Mouse (Mus musculus) cerebellum, adult 11 months (tissue): ENCODE data around the gene Idi1.
A peak's percentile ranks its signal among the peaks of the same experiment; 100 is the strongest.
"Not testable (repeated sequence)": the region's sequence is repeated elsewhere in the genome, so short reads cannot be mapped to it uniquely, and the experiment has no call there.

ENCODE experiments used
- DNase-seq: peaks from one replicate; pipeline ENCODE4 v3.0.0; 2022

Idi1 gene

GRCm38 (mm10) chr13:8885445-8886184 is at the start of gene Idi1:
Gene Idi1, plus strand, starts transcription at chr13:8885501.
- peak; percentile 97 for DNase-seq

GRCm38 (mm10) chr13:8838394-8838793 is 46.9 kb upstream of the Idi1 start:
- no peak for DNase-seq

GRCm38 (mm10) chr13:8839111-8839510 is 46.2 kb upstream of the Idi1 start:
- no peak for DNase-seq

GRCm38 (mm10) chr13:8839937-8840336 is 45.4 kb upstream of the Idi1 start:
- no peak for DNase-seq

- no peak for DNase-seq
Measured at GRCm38 (mm10) chr13:8840941-8841340, 44.4 kb upstream of the Idi1 start.

GRCm38 (mm10) chr13:8841846-8842245 is 43.5 kb upstream of the Idi1 start:
- not testable (repeated sequence) for DNase-seq

- DNase-seq: no peak
Measured at GRCm38 (mm10) chr13:8842273-8842672, 43.0 kb upstream of the Idi1 start.

GRCm38 (mm10) chr13:8847702-8848101 is 37.6 kb upstream of the Idi1 start:
- no peak for DNase-seq

GRCm38 (mm10) chr13:8849311-8849710 is 36.0 kb upstream of the Idi1 start:
- no peak for DNase-seq

GRCm38 (mm10) chr13:8853424-8853823 is 31.9 kb upstream of the Idi1 start:
- DNase-seq: no peak

GRCm38 (mm10) chr13:8854769-8855168 is 30.5 kb upstream of the Idi1 start:
- no peak for DNase-seq

- DNase-seq: no peak
Measured at GRCm38 (mm10) chr13:8858453-8858852, 26.8 kb upstream of the Idi1 start.

GRCm38 (mm10) chr13:8860861-8861260 is 24.4 kb upstream of the Idi1 start:
- no peak for DNase-seq

GRCm38 (mm10) chr13:8864990-8865389 is 20.3 kb upstream of the Idi1 start:
- DNase-seq: no peak

GRCm38 (mm10) chr13:8866612-8867011 is 18.7 kb upstream of the Idi1 start:
- no peak for DNase-seq

- DNase-seq: no peak
Measured at GRCm38 (mm10) chr13:8869578-8870157, 15.6 kb upstream of the Idi1 start.

GRCm38 (mm10) chr13:8870160-8870509 is 15.2 kb upstream of the Idi1 start:
- DNase-seq: no peak

- DNase-seq: peak; percentile 90
Measured at GRCm38 (mm10) chr13:8870510-8871313, 14.6 kb upstream of the Idi1 start.

- DNase-seq: peak; percentile 61
Measured at GRCm38 (mm10) chr13:8871314-8871962, 13.9 kb upstream of the Idi1 start, which contains the start of gene Wdr37. Gene Wdr37, minus strand, starts transcription at chr13:8871909.

GRCm38 (mm10) chr13:8873776-8874175 is 11.5 kb upstream of the Idi1 start:
- DNase-seq: no peak

- DNase-seq: no peak
Measured at GRCm38 (mm10) chr13:8881611-8882010, 3.7 kb upstream of the Idi1 start.

GRCm38 (mm10) chr13:8883870-8884269 is 1.4 kb upstream of the Idi1 start:
- DNase-seq: not testable (repeated sequence)

GRCm38 (mm10) chr13:8886185-8886560 is 872 bp downstream of the Idi1 start:
- DNase-seq: no peak
